Mouse (Mus musculus): Measurements from ENCODE around the gene 5730522E02Rik.

Gene 5730522E02Rik

DNA sequence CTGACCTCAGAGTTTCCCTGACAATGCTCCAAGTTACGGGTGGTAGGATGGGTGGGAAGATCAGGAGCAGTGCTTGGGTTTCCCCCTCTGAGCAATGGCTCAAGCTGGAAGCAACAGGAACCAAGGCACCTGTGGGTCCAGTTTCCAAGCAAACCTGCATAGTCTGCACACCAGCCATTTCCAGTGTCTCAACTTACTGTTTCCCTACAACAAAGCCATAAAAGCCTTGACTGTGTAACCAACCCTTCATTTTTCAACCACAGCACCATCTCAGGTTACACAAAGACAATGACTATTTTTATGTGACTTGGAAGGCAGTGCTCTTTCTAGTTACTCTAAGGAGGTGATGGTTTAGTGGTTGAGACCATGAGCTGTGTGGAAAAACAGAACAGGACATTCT lies 530.7 kb downstream of the 5730522E02Rik start:
- DNase-seq (ENCODE audit: low spot score in 2 of 2), result no peak

- DNase-seq (ENCODE audit: low spot score in 2 of 2), result no peak
These were observed 536.4 kb downstream of the 5730522E02Rik start for GRCm38 (mm10) chr11:25674194-25674593.

- no peak for DNase-seq (ENCODE audit: low spot score in 2 of 2)
These were observed 540.5 kb downstream of the 5730522E02Rik start for GRCm38 (mm10) chr11:25670018-25670417.

DNA sequence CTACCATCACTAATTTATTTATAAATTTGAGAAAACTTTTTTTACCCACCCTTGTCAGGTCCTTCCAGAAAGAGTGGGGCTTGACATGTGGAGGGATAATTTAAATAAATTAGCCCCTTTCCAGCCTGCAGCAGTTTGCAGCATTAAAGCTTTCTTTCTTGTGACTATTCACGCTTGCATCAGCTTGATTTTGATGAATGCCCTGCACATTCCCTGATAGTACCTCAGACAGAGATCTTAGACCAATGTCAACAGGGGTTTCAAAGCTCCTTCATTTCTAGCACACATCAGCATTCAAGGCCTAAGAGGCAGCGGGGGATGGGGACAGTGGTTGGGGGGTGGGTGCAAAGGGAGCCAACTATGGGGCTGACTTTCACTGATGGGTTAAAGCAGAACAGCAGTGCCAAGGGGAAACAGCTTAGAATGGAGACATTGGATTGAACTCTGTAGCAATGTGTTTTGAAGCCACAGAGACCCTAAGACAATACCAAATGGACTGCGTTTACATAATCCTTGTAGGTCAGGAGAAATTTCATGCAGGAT lies 545.9 kb downstream of the 5730522E02Rik start:
- DNase-seq (ENCODE audit: low spot score in 2 of 2), result no peak

GRCm38 (mm10) chr11:25646282-25646681 lies 564.3 kb downstream of the 5730522E02Rik start:
- no peak for DNase-seq (ENCODE audit: low spot score in 2 of 2)

DNA sequence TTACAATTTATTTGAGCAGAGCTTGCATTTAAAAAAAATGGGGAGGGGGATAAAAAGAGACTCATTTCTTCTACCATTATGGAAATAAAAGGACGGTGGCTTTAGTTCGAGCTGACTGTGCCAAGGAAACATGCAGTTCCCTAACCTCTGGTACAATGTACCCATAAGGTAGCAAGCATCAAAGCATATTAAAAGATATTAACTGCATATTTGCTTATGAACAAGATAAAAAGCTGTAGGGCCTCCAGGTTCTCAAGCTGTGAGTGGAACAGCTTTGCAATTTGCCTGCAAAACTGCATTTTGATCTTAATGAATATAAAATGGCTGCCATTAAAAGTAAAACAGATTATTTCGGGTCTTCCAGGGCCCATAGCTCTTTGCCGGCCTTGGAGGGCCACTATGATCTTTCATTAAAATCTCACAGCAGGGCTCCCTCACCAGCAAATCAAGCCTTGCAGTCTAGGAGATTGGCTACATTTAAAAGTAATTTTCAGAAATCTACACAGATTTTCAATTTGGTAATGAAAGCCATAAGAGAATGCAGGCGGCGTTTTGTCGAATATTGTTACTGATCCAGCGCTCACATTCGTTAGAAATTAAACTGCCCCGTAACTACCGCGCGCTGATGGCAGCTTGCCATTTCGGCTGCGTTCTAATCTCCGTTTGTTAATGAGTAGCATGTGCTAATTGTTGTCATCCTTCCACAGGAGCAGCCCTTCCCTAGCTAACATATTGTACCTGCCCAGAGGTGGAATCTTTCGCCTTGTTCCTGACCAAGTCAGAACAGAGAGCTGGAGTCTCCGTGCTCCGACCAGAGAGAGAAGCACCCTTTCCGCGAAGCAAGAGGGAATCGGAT lies 565.6 kb downstream of the 5730522E02Rik start:
- DNase-seq (ENCODE audit: low spot score in 2 of 2), result peak; percentile 10 to 19

DNA sequence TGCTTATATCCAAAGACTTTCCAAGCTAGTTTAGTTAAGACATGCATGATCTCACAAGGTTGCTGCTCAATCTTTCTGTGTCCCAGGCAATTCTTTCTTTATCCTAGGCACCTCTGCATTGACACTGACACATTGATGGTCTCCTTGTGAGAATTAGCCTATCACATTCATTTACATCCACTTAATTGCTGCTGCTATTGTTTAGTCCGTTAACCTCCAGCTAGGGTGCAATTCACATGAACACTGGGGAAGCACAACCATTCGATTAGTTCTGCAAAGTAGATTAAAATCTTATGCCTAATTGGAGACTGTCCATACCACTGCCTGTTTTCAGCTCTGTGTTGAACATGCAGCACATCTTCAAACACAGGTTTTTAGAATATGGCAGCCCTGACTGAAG lies 603.7 kb downstream of the 5730522E02Rik start:
- DNase-seq (ENCODE audit: low spot score in 2 of 2), result no peak

DNA sequence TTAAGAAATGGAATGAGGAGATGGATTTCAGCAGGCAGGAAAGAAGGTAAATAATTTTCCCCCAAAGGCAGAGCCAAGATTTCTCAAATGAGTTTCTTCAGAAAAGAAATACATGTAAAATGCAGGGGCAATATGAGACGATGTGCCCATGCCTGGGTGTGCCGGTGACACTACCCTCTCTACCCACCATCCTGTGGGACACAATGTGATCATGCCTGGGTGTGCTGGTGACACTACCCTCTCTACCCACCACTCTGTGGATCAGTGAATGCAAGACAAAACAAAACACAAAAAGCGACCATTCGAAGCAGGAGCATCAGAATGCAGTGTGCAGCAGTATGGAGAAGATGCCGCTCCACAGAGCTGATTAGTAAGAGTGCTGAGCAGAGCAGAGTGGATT lies 610.5 kb downstream of the 5730522E02Rik start:
- no peak for DNase-seq (ENCODE audit: low spot score in 2 of 2)

DNA sequence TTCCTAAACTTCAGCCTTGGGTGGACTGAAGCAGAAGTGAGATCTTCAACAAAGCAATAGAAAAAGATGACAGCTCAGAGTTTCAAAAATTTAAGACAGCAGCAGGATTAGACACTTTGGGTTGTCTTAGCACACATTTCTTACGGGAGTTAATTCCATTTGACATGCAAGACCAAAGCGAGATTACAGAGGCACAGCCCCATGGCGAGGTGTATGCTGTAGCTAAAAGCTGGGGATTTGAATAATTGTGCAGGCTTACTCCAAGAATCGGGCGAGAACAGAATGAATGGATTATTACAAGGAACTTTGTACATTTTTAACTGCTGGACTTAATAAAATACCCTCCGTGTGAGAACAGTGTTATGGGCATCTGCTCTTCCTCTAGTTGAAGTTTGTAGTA lies 615.3 kb downstream of the 5730522E02Rik start:
- no peak for DNase-seq (ENCODE audit: low spot score in 2 of 2)

- DNase-seq (ENCODE audit: low spot score in 2 of 2), result no peak
These were observed 615.8 kb downstream of the 5730522E02Rik start for GRCm38 (mm10) chr11:25594780-25595179.

DNA sequence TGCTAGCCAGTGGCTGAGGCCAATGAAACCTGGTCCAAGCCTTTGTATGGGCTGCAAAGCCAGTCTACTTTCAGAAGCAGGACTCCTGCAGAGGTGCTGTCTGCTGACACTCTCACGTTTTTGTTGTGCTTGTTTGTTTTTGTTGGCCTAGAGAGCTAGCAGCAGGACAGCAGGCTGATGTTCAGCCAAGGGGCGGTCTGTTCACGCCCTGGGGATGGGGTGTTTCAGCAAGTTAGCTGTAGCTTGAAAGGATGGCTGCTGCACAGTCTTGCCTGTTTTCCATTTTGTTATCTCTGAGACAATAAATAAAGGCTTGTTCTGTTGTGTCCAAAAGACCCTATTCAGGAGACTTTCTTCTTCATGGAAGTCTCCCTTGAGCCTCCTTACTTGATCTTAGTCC lies 618.3 kb downstream of the 5730522E02Rik start:
- DNase-seq (ENCODE audit: low spot score in 2 of 2), result no peak

DNA sequence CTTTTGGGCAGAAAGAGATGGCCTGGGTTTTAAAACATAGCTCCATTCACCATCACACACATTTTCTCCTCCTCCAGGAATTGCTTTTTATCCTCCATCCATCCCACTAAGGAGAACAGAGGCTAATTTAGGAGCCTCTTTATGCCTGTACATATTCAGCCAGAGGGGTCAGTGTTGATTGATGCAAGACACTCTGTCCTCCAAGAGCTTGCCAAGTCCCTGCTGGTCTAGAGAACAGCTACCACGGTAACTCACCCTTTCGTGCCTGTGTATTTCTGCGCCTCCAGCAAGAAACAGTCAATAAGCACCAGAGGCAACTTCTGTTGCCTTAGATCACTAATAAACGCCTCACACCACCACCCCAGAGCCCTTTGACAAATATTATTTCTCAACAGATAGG lies 620.3 kb downstream of the 5730522E02Rik start:
- DNase-seq (ENCODE audit: low spot score in 2 of 2), result no peak

DNA sequence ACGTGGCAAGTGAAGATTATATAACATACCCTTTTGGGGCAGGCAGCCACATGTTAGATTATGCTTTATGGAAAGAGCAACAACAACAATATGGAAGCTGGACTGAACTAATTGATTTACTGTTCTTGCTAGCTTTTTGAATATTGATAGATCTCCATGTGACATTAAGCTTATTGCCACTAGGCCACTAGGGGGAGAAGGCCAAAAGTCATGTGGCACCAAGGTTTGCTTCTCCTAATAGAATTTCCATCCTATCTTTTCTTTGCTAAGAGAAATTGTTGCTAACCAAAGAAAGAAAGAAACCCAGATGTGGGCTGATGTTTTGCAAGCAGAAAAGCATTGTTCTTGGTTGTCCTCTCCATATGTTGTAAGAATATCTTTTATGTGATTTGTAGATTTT lies 621.1 kb downstream of the 5730522E02Rik start:
- DNase-seq (ENCODE audit: low spot score in 2 of 2), result no peak

DNA sequence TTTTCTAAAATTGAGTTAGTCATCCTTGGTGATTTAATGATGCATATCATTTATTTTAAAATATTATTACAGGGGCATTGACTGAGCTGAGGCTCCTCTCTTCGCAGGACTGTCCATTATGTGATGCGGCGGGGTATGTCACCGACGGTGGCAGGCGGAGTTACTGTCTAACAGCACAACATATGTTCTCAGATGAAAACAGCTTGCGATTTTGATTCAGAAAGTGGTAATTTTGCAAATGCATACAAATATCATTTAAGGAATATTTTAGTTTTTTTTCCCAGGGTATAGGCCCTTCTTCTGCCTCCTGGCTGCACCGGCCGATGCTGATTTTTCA lies 636.5 kb downstream of the 5730522E02Rik start:
- no peak for DNase-seq (ENCODE audit: low spot score in 2 of 2)

DNA sequence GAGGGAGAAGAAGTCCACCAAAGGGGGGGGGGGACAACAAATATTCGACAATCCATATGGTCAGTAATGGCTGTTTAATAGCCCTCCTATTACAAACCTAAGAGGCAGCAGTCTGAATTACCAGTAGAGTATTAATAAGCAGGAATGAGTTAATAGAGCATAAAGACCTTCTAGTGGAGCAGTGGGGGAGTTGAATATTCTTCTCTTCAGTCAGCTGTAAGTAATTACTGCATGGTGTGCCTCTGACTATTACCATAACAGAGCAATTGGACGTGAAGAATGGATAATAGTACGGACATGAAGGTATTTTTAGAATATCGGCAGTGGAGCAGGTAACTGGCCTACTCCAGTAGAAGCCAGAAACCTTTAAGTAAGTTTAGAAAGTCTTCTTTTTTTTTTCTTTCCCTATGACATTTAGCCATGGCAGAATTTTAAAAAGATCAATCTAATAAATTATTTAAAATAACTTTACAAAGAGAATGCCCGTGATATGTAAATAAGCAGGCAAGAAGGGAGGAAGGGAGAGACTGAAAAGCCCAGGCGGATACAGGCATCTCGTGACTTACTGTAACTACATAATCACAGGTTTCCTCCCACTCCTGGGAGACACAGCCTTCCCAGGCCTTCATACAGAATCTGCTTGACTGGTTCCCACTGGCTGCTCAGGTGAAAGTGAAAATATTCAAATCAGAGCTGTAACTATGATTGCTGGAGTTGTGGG lies 637.0 kb downstream of the 5730522E02Rik start:
- DNase-seq (ENCODE audit: low spot score in 2 of 2), result no peak

GRCm38 (mm10) chr11:25571396-25571795 lies 639.2 kb downstream of the 5730522E02Rik start:
- no peak for DNase-seq (ENCODE audit: low spot score in 2 of 2)
